8 mouse cellular contexts compared by ENCODE assay signal in genomic region chr9:123478031-123478585, GRCm38 (mm10). TPM values are rescaled to one million over a fixed set of nuclear protein-coding genes. Genes with fewer than 3 reads are reported as not detected.
A peak's percentile ranks its signal among the peaks of the same experiment; 100 is the strongest.
DNase-seq lines count a peak whose midpoint lies in the region; ATAC-seq and TF ChIP-seq lines count a peak whose summit lies in the region.

No protein-coding gene starts in this region.

- peak; percentile 60 for TF ChIP-seq CTCF in brain, embryonic 14.5 days (IDR thresholded peaks at IDR 0.05; ENCODE audit: borderline replicate concordance, extremely low read depth, insufficient read depth, insufficient read length)
- TF ChIP-seq CTCF in intestine, postnatal 0 days (IDR thresholded peaks at IDR 0.05; ENCODE audit: low read depth) = peak; percentile 72
- peak; percentile 74 for TF ChIP-seq CTCF in liver, postnatal 0 days (IDR thresholded peaks at IDR 0.05; ENCODE audit: low read depth)

- peaks cover 13% of the 10 kb centered on the region for H3K4me1 ChIP-seq in intestine, postnatal 0 days (replicated peaks; ENCODE audit: control insufficient read depth, insufficient read depth, low read length)
- H3K4me1 ChIP-seq in liver, postnatal 0 days (ENCODE audit: insufficient read depth) = peaks cover 43% of the 10 kb centered on the region
- peaks cover 51% of the 10 kb centered on the region for H3K4me1 ChIP-seq in neural tube, embryonic 13.5 days (replicated peaks)

- no peaks in the 10 kb centered on the region for H3K9me3 ChIP-seq in intestine, postnatal 0 days (ENCODE audit: control insufficient read depth)
- no peaks in the 10 kb centered on the region for H3K9me3 ChIP-seq in liver, postnatal 0 days (ENCODE audit: low read length)
- no peaks in the 10 kb centered on the region for H3K9me3 ChIP-seq in neural tube, embryonic 13.5 days

- peak overlapping the region; percentile 36 for H3K4me3 ChIP-seq in intestine, postnatal 0 days (ENCODE audit: low read depth, low read length)
- H3K4me3 ChIP-seq in liver, postnatal 0 days (ENCODE audit: low read depth, low read length) = peak overlapping the region; percentile 47
- H3K4me3 ChIP-seq in neural tube, embryonic 13.5 days = peak overlapping the region; percentile 54

- peaks cover 6% of the 10 kb centered on the region for H3K36me3 ChIP-seq in intestine, postnatal 0 days (ENCODE audit: control insufficient read depth, insufficient read depth)
- peaks cover 11% of the 10 kb centered on the region; the same call in 1 of the 2 replicates for H3K36me3 ChIP-seq in liver, postnatal 0 days (replicated peaks; ENCODE audit: insufficient read depth, low read length)
- no peaks in the 10 kb centered on the region for H3K36me3 ChIP-seq in neural tube, embryonic 13.5 days

- peak; percentile 65 for DNase-seq in thymus, postnatal 0 days (ENCODE audit: low spot score)
- DNase-seq in thymus, postnatal 14 days = no peak
- DNase-seq in brain, embryonic 14.5 days (ENCODE audit: low read depth) = peak; percentile 64
- peak; percentile 77 for DNase-seq in gastrocnemius, postnatal 10 days
- DNase-seq in liver, postnatal 0 days = peak; percentile 40
- no peak for DNase-seq in layer of hippocampus, postnatal 14 days (ENCODE audit: low spot score in 2 of 2)

- peak overlapping the region; percentile 87 for H3K4me2 ChIP-seq in intestine, postnatal 0 days (replicated peaks; ENCODE audit: low read depth)
- H3K4me2 ChIP-seq in liver, postnatal 0 days (ENCODE audit: low read depth, low read length) = peak overlapping the region; percentile 76
- H3K4me2 ChIP-seq in neural tube, embryonic 13.5 days = peak overlapping the region; percentile 70

- 1% methylated on average over 22 of the region's 29 CpGs for WGBS in intestine, postnatal 0 days
- 3% methylated on average over 20 of the region's 29 CpGs for WGBS in liver, postnatal 0 days (ENCODE audit: insufficient replicate concordance)
- 2% methylated on average over 23 of the region's 29 CpGs for WGBS in neural tube, embryonic 13.5 days

- H3K9ac ChIP-seq in intestine, postnatal 0 days (ENCODE audit: low read depth, low read length) = peak overlapping the region; percentile 38; the same call in 1 of the 2 replicates
- H3K9ac ChIP-seq in liver, postnatal 0 days (replicated peaks) = peak overlapping the region; percentile 52; the same call in 1 of the 2 replicates
- H3K9ac ChIP-seq in neural tube, embryonic 13.5 days = peak overlapping the region; percentile 62; the same call in 1 of the 2 replicates

- no peak for TF ChIP-seq EP300 in liver, postnatal 0 days (IDR thresholded peaks at IDR 0.05; ENCODE audit: low read depth)

- no peak for TF ChIP-seq POLR2A in brain, embryonic 14.5 days (IDR thresholded peaks at IDR 0.05; ENCODE audit: borderline replicate concordance, extremely low read depth, insufficient read depth, insufficient read length, poor library complexity, severe bottlenecking)

- H3K27me3 ChIP-seq in intestine, postnatal 0 days (replicated peaks; ENCODE audit: control insufficient read depth, insufficient read depth, low read length) = no peaks in the 10 kb centered on the region
- H3K27me3 ChIP-seq in liver, postnatal 0 days (ENCODE audit: insufficient read depth, low read length) = no peaks in the 10 kb centered on the region
- H3K27me3 ChIP-seq in neural tube, embryonic 13.5 days = no peaks in the 10 kb centered on the region

- peak; percentile 78 for ATAC-seq in intestine, postnatal 0 days
- peak; percentile 26 for ATAC-seq in liver, postnatal 0 days
- ATAC-seq in neural tube, embryonic 13.5 days (ENCODE audit: low read depth) = peak; percentile 73

- no peak overlapping the region; the same call in 1 of the 2 replicates for H3K27ac ChIP-seq in intestine, postnatal 0 days (ENCODE audit: low read depth, low read length)
- peak overlapping the region; percentile 67 for H3K27ac ChIP-seq in liver, postnatal 0 days (ENCODE audit: low read depth)
- H3K27ac ChIP-seq in neural tube, embryonic 13.5 days (replicated peaks) = no peak overlapping the region

RNA-seq across cellular contexts. Expression of gene Limd1, which starts 0.4 kb away (rescaled TPM):
- 33.6 and 33.7 TPM in 2 replicates for polyA plus RNA-seq in thymus, postnatal 0 days (2015; fragmentation: Nextera tagmentation; extraction: Ambion mirVana)
- polyA plus RNA-seq in brain, embryonic 14.5 days (2012; rRNA removed) = 15.4 and 16.5 TPM in 2 replicates
- 10 to 100 TPM; 34.7 to 35.3 TPM for total RNA-seq in gastrocnemius, postnatal 10 days (2021)
- polyA plus RNA-seq in intestine, postnatal 0 days (2015; fragmentation: Nextera tagmentation; extraction: Ambion mirVana) = 40.6 and 42.9 TPM in 2 replicates
- 11.9 and 12.4 TPM in 2 replicates for polyA plus RNA-seq in liver, postnatal 0 days (2015; fragmentation: Nextera tagmentation; extraction: Ambion mirVana)
- polyA plus RNA-seq in neural tube, embryonic 13.5 days (2015; fragmentation: Nextera tagmentation; extraction: Ambion mirVana) = 16.2 and 20.0 TPM in 2 replicates
- 10 to 100 TPM in 1 of 2 experiments, 1 to 10 TPM in 1; 8.2 to 11.3 TPM for total RNA-seq in layer of hippocampus, postnatal 14 days (2021)

RNA-seq across cellular contexts. Expression of gene Sacm1l, which starts 51.5 kb away (rescaled TPM):
- 46.7 and 47.3 TPM in 2 replicates for polyA plus RNA-seq in thymus, postnatal 0 days (2015; fragmentation: Nextera tagmentation; extraction: Ambion mirVana)
- 25.0 and 26.2 TPM in 2 replicates for polyA plus RNA-seq in brain, embryonic 14.5 days (2012; rRNA removed)
- total RNA-seq in gastrocnemius, postnatal 10 days (2021) = 10 to 100 TPM; 21.7 to 24.0 TPM
- polyA plus RNA-seq in intestine, postnatal 0 days (2015; fragmentation: Nextera tagmentation; extraction: Ambion mirVana) = 37.3 and 42.6 TPM in 2 replicates
- 21.0 and 22.2 TPM in 2 replicates for polyA plus RNA-seq in liver, postnatal 0 days (2015; fragmentation: Nextera tagmentation; extraction: Ambion mirVana)
- polyA plus RNA-seq in neural tube, embryonic 13.5 days (2015; fragmentation: Nextera tagmentation; extraction: Ambion mirVana) = 50.2 and 57.9 TPM in 2 replicates
- 10 to 100 TPM; 47.5 to 52.2 TPM for total RNA-seq in layer of hippocampus, postnatal 14 days (2021)

Comparison
In these comparisons a context has a peak if more than half of its experiments do, and no peak if none do; other contexts are left out.
1. DNase-seq: peak in thymus, postnatal 0 days (single experiment), brain, embryonic 14.5 days (single experiment), gastrocnemius, postnatal 10 days (single experiment) and liver, postnatal 0 days (single experiment); none in thymus, postnatal 14 days (single experiment) and layer of hippocampus, postnatal 14 days (0 of 2).
2. ATAC-seq: peak in every context shown above with its lines; median percentile 78 in intestine, postnatal 0 days; 73 in neural tube, embryonic 13.5 days; 26 in liver, postnatal 0 days.
3. Peak in every context shown above with its lines, with median percentiles within 50 percentile points of each other: CTCF ChIP-seq, H3K4me2 ChIP-seq, H3K4me3 ChIP-seq and H3K9ac ChIP-seq.